Mouse (Mus musculus): ENCODE results near the gene Capn2.

- TF ChIP-seq CTCF (IDR thresholded peaks at IDR 0.05; ENCODE audit: low read depth) (no peak), EP300 (IDR thresholded peaks at IDR 0.05; ENCODE audit: low read depth) (no peak)
Measured at GRCm38 (mm10) chr1:182518811-182519210, 1.4 kb upstream of the Capn2 start.

Measured in liver, postnatal 0 days (tissue).